Mouse (Mus musculus): ENCODE measurements around the gene Mest.

Mest gene

GRCm38 (mm10) chr6:30744846-30745245 is 21.5 kb downstream of the Mest start:
- DNase-seq, result no peak

GRCm38 (mm10) chr6:30745591-30745990 is 22.2 kb downstream of the Mest start:
- DNase-seq, result no peak

GRCm38 (mm10) chr6:30747631-30748357 is 24.4 kb downstream of the Mest start:
- DNase-seq, result no peak

GRCm38 (mm10) chr6:30748358-30748910 is 25.1 kb downstream of the Mest start:
- no peak for DNase-seq

GRCm38 (mm10) chr6:30749042-30749689 is 25.8 kb downstream of the Mest start:
- DNase-seq, result no peak

GRCm38 (mm10) chr6:30749892-30750291 is 26.5 kb downstream of the Mest start:
- no peak for DNase-seq

GRCm38 (mm10) chr6:30750482-30750881 is 27.1 kb downstream of the Mest start:
- DNase-seq, result no peak

GRCm38 (mm10) chr6:30751209-30751608 is 27.9 kb downstream of the Mest start:
- no peak for DNase-seq
